Mouse (Mus musculus) heart, embryonic 16.5 days (tissue): ENCODE measurements around the gene Adamts3. TPM values are rescaled to one million over a fixed set of nuclear protein-coding genes. Genes with fewer than 3 reads are reported as not detected.
A peak's percentile ranks its signal among the peaks of the same experiment; 100 is the strongest.

ENCODE experiments used
- ATAC-seq: fragments of 200-750 bp; cut with Nextera tagmentation; replicated peaks from 2 replicates; pipeline ENCODE4 v1.8.0; 2017; ENCODE audit warnings: moderate number of reproducible peaks; ENCODE audit not compliant: insufficient read depth, low FRiP score; ENCODE audit errors: extremely low read depth
- H3K27ac ChIP-seq: fragments of 300-500 bp; sonication (generic); 2 replicates; pipeline ENCODE4 v1.5.1; 2014; ENCODE audit warnings: mild to moderate bottlenecking, low read length, control low read depth, moderate library complexity
- H3K27me3 ChIP-seq: fragments of 300-500 bp; sonication (generic); 2 replicates; pipeline ENCODE4 v1.6.1; 2014; ENCODE audit warnings: low read length, mixed read lengths; ENCODE audit not compliant: control insufficient read depth, insufficient read depth
- H3K36me3 ChIP-seq: fragments of 300-500 bp; sonication (generic); 2 replicates; pipeline ENCODE4 v1.6.1; 2014; ENCODE audit not compliant: control insufficient read depth, insufficient read depth
- H3K4me1 ChIP-seq: fragments of 300-500 bp; sonication (generic); 2 replicates; pipeline ENCODE4 v1.6.1; 2014; ENCODE audit warnings: low read length, mixed read lengths; ENCODE audit not compliant: control insufficient read depth, insufficient read depth
- H3K4me2 ChIP-seq: fragments of 300-500 bp; sonication (generic); 2 replicates; pipeline ENCODE4 v1.6.1; 2014; ENCODE audit warnings: low read depth, mild to moderate bottlenecking, control low read depth, low read length
- H3K4me3 ChIP-seq: fragments of 300-500 bp; sonication (generic); 2 replicates; pipeline ENCODE4 v1.5.1; 2014; ENCODE audit warnings: mild to moderate bottlenecking, control low read depth, low read length
- H3K9ac ChIP-seq: fragments of 300-500 bp; sonication (generic); 2 replicates; pipeline ENCODE4 v1.6.1; 2014; ENCODE audit warnings: low read length, control low read depth
- H3K9me3 ChIP-seq: fragments of 300-500 bp; sonication (generic); replicated peaks from 2 replicates; pipeline ENCODE4 v1.6.1; 2016; ENCODE audit warnings: low read length; ENCODE audit not compliant: control insufficient read depth
- WGBS: fragments of 180-500 bp; shearing (Covaris S2); extraction: QIAGEN DNeasy Blood & Tissue Kit; methylation state at CpG from one replicate; pipeline ENCODE4 v1.1.7; 2014; 5-methylcytosine and 5-hydroxymethylcytosine counted together
- polyA plus RNA-seq: library from polyadenylated mRNA; unstranded; fragments of >200 nt; fragmentation: Nextera tagmentation; extraction: Ambion mirVana; gene quantifications from 2 replicates; pipeline ENCODE4 v1.2.1, GENCODE M21; 2015

Gene Adamts3
- polyA plus RNA-seq, 1 experiment from 2014 or later = 3.0 TPM

DNA sequence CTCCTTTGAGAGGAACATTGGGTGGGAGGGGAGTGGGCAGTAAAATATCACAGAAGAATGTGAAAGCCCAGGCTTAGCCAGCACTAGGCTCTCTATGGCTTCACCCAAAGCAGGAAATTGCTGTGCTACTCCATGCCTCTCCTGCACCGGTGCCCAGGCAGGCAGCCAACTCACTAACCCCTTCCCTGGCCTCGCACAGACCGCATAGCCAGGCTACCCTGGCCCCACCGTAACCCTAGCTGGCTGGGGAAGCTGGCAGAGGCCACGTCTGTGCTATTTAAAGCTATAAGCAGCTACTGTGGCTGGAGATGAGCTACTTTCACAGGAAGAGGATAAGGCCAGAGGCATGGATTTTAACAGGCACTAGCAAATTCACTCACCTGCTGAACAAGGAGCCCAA lies 38.8 kb downstream of the Adamts3 start:
- Histone ChIP-seq H3K27ac (peak overlapping the region; percentile 86), H3K4me2 (peak overlapping the region; percentile 42)

GRCm38 (mm10) chr5:89843478-89843877 lies 39.7 kb downstream of the Adamts3 start:
- H3K36me3 ChIP-seq = no peaks in the 10 kb centered on the region
- no peak overlapping the region for H3K9ac ChIP-seq
- peak overlapping the region; percentile 78 for H3K27ac ChIP-seq
- H3K9me3 ChIP-seq = no peaks in the 10 kb centered on the region
- WGBS = 80% methylated on average over 7 of the region's 7 CpGs
- peaks cover 20% of the 10 kb centered on the region for H3K4me1 ChIP-seq
- no peaks in the 10 kb centered on the region for H3K27me3 ChIP-seq
- H3K4me3 ChIP-seq = no peak overlapping the region
- ATAC-seq = no peak
- no peak overlapping the region for H3K4me2 ChIP-seq

More for the DNA sequence above, 38.8 kb downstream of the Adamts3 start:
- 0 out of 2 replicates have a peak overlapping the region, but pooled peaks have one; percentile 30 for H3K9ac ChIP-seq
- no peak overlapping the region for H3K4me3 ChIP-seq
- no peaks in the 10 kb centered on the region for H3K36me3 ChIP-seq
- no peaks in the 10 kb centered on the region for H3K27me3 ChIP-seq
- WGBS = 1% methylated on average over 5 of the region's 5 CpGs
- peaks cover 20% of the 10 kb centered on the region for H3K4me1 ChIP-seq
- peak; percentile 100 for ATAC-seq
- no peaks in the 10 kb centered on the region for H3K9me3 ChIP-seq

DNA sequence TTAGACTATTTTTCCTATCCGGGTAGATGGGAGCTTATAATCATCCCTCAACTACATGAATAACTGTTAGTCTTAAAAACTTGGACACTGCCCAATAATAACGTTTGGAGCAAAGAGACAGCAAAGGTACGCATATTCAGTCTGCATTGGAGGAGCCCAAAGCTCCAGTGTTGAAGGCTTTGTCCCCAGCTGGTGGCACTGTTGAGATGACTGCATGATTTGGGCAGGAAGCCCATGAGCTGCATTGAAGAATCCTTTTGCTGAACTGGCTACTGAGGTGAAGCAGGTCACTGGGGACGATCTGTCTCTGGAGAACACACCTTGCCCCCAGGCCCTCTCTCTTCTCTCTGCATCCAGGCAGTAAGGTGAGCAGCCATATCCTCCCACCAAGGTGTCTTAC lies 43.5 kb downstream of the Adamts3 start:
- ATAC-seq = no peak
- peaks cover 15% of the 10 kb centered on the region for H3K4me1 ChIP-seq
- no peaks in the 10 kb centered on the region for H3K36me3 ChIP-seq
- 50% methylated on average over 4 of the region's 4 CpGs for WGBS
- H3K9me3 ChIP-seq = no peaks in the 10 kb centered on the region
- H3K4me3 ChIP-seq = no peak overlapping the region
- no peaks in the 10 kb centered on the region for H3K27me3 ChIP-seq
- H3K9ac ChIP-seq = no peak overlapping the region
- H3K27ac ChIP-seq = no peak overlapping the region
- H3K4me2 ChIP-seq = no peak overlapping the region

DNA sequence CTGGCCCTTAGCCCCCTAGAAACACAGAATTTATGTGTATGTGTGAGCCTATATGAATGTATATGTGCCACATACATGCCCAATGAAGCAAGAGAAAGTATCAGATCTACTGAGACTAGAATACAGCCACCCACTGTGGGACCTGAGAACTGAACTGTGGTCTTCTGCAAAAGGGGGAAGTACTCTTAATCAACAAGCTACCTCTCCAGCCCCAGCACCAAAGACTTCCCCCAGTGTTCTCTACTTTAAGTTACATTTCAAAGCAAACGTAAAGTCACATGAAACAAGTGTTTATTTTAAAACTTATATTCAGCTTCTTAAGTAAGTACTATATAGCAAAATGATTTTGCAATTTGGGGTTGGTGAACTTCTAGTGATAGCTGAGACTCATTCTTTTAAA lies 62.0 kb downstream of the Adamts3 start:
- 92% methylated on average over 1 of the region's 1 CpGs for WGBS
- no peaks in the 10 kb centered on the region for H3K9me3 ChIP-seq

GRCm38 (mm10) chr5:89819531-89819930 lies 63.6 kb downstream of the Adamts3 start:
- no peak overlapping the region for H3K4me3 ChIP-seq
- H3K4me2 ChIP-seq = no peak overlapping the region
- H3K27ac ChIP-seq = no peak overlapping the region
- H3K9ac ChIP-seq = no peak overlapping the region
- ATAC-seq = no peak
- H3K4me1 ChIP-seq = no peaks in the 10 kb centered on the region
- H3K36me3 ChIP-seq = no peaks in the 10 kb centered on the region
- H3K9me3 ChIP-seq = no peaks in the 10 kb centered on the region
- no peaks in the 10 kb centered on the region for H3K27me3 ChIP-seq
- WGBS = 21% methylated on average over 3 of the region's 3 CpGs

More for the DNA sequence above, 62.0 kb downstream of the Adamts3 start:
- ATAC-seq = no peak
- no peaks in the 10 kb centered on the region for H3K36me3 ChIP-seq
- no peak overlapping the region for H3K4me3 ChIP-seq
- no peak overlapping the region for H3K9ac ChIP-seq
- H3K4me2 ChIP-seq = no peak overlapping the region
- H3K27me3 ChIP-seq = no peaks in the 10 kb centered on the region
- no peak overlapping the region for H3K27ac ChIP-seq
- no peaks in the 10 kb centered on the region for H3K4me1 ChIP-seq

- H3K4me1 ChIP-seq = no peaks in the 10 kb centered on the region
- H3K9ac ChIP-seq = no peak overlapping the region
- H3K27me3 ChIP-seq = no peaks in the 10 kb centered on the region
- H3K4me3 ChIP-seq = no peak overlapping the region
- no peak for ATAC-seq
- H3K27ac ChIP-seq = no peak overlapping the region
- no peak overlapping the region for H3K4me2 ChIP-seq
- no peaks in the 10 kb centered on the region for H3K36me3 ChIP-seq
- no peaks in the 10 kb centered on the region for H3K9me3 ChIP-seq
- 72% methylated on average over 6 of the region's 6 CpGs for WGBS
Observed at GRCm38 (mm10) chr5:89816610-89817009, 66.5 kb downstream of the Adamts3 start.

DNA sequence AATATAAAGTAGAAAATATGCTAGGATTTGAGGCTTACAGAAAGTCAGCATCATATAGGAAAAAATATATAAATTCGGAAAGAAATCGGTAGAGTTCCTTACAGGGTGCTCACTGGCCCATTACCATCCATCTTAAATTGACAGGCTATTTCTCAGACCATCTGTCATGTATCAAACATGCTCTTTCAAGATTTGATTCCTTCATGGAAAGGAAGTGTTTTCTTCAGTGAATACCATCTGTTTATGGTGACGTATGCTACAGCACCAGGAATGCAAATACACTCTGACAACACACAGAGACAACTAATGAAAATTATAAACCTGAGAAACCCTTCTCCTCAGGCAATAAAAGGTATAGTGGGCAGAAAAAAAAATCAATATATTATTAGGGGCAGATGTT lies 68.6 kb downstream of the Adamts3 start:
- Histone ChIP-seq H3K4me1 (no peaks in the 10 kb centered on the region), H3K4me3 (no peak overlapping the region), H3K27ac (no peak overlapping the region), H3K36me3 (no peaks in the 10 kb centered on the region), H3K9me3 (no peaks in the 10 kb centered on the region), H3K9ac (no peak overlapping the region), H3K4me2 (no peak overlapping the region), H3K27me3 (no peaks in the 10 kb centered on the region)
- 88% methylated on average over 3 of the region's 3 CpGs for WGBS
- ATAC-seq = no peak

DNA sequence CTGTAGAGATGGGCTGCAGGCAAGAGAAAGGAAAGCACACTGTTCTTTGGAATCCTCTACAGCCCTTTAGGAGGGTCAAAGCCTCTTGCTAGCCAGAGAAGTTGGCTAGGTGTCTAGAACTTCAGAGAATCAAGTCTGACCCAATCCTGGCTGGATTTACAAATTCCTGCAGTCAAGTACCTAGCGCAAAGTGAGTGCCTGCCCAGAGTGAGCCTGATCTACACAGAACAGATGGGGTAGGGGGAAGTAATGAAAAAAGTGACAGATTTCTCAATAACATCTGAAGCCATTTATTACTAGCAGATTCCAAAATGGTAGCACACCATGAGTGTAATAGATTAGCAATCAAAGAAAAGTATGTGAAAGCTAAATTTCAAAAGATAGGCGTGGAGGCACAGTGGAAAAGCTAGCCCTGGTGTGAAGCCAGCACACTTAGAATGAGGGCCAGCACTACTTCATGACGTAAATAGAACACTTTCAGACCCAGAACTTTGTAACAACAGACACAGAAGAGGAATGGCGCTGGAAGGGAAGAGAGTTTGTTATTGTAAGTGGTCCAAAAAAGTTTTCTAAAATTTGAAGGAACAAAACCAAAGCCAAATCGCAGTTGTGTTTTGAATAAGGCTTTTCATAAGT lies 82.8 kb downstream of the Adamts3 start:
- Histone ChIP-seq H3K27me3 (no peaks in the 10 kb centered on the region), H3K36me3 (no peaks in the 10 kb centered on the region), H3K4me2 (no peak overlapping the region), H3K4me1 (no peaks in the 10 kb centered on the region), H3K9ac (no peak overlapping the region), H3K9me3 (peaks cover 2% of the 10 kb centered on the region; the same call in 1 of the 2 replicates), H3K4me3 (no peak overlapping the region), H3K27ac (no peak overlapping the region)
- 78% methylated on average over 5 of the region's 5 CpGs for WGBS
- ATAC-seq = no peak

- WGBS = 98% methylated on average over 3 of the region's 3 CpGs
- Histone ChIP-seq H3K4me2 (no peak overlapping the region), H3K9ac (no peak overlapping the region), H3K27me3 (no peaks in the 10 kb centered on the region), H3K4me3 (no peak overlapping the region), H3K27ac (no peak overlapping the region), H3K4me1 (no peaks in the 10 kb centered on the region), H3K9me3 (no peaks in the 10 kb centered on the region; the same call in 1 of the 2 replicates), H3K36me3 (no peaks in the 10 kb centered on the region)
- ATAC-seq = no peak
Observed at GRCm38 (mm10) chr5:89793706-89794105, 89.4 kb downstream of the Adamts3 start.
